Mouse (Mus musculus) CH12.LX (cell line): ENCODE results near the gene Olfr993. TPM values are rescaled to one million over a fixed set of nuclear protein-coding genes. Genes with fewer than 3 reads are reported as not detected.

Source experiments
- DNase-seq: peaks from one replicate; pipeline ENCODE4 v3.0.0-alpha.2; 2013; ENCODE audit errors: extremely low read depth
- H3K27ac ChIP-seq: 2 replicates; pipeline ENCODE4 v1.5.1; 2012; ENCODE audit warnings: low read depth, mild to moderate bottlenecking, control low read depth, moderate library complexity; ENCODE audit not compliant: insufficient read depth
- H3K27me3 ChIP-seq: replicated peaks from 2 replicates; pipeline ENCODE3; 2012; ENCODE audit warnings: inconsistent platforms
- H3K36me3 ChIP-seq, 2 experiments: replicated peaks in 1 of 2; 2 replicates each; pipeline versions ENCODE3 to v1.6.1; 2012; ENCODE audit warnings: inconsistent platforms in 1 of 2, low read length in 1 of 2, mild to moderate bottlenecking in 1 of 2, mixed read lengths in 1 of 2, moderate library complexity in 1 of 2; ENCODE audit not compliant: control insufficient read depth in 1 of 2, insufficient read depth in 1 of 2
- H3K4me1 ChIP-seq, 2 experiments: 2 replicates each; pipeline ENCODE4 v1.6.1; 2012; ENCODE audit warnings: inconsistent platforms in 1 of 2, moderate library complexity in 1 of 2; ENCODE audit not compliant: insufficient read depth in 2 of 2, control insufficient read depth in 1 of 2
- H3K4me2 ChIP-seq: 2 replicates; pipeline ENCODE4 v1.6.1; 2012; ENCODE audit warnings: low read depth, mild to moderate bottlenecking, control low read depth; ENCODE audit not compliant: poor library complexity, insufficient read depth, severe bottlenecking
- H3K4me3 ChIP-seq, 3 experiments: fragments of 150-350 bp in 1 of 3; sonication (generic) in 1 of 3; replicated peaks in 1 of 3; 2 replicates each; pipeline versions ENCODE3 to v1.5.1; 2011 to 2012; ENCODE audit warnings: low read depth in 2 of 3, low read length in 2 of 3, mild to moderate bottlenecking in 2 of 3, moderate library complexity in 2 of 3, control low read depth in 1 of 3, improper control_type of control experiment in 1 of 3, inconsistent platforms in 1 of 3, mixed read lengths in 1 of 3; ENCODE audit not compliant: poor library complexity in 1 of 3
- H3K79me2 ChIP-seq: replicated peaks from 2 replicates; pipeline ENCODE4 v1.6.1; 2012; ENCODE audit warnings: mild to moderate bottlenecking, moderate library complexity; ENCODE audit not compliant: control insufficient read depth, poor library complexity, insufficient read depth, severe bottlenecking; ENCODE audit errors: extremely low read depth
- H3K9ac ChIP-seq: 2 replicates; pipeline ENCODE4 v1.6.1; 2012; ENCODE audit warnings: low read depth, mild to moderate bottlenecking, control low read depth, moderate library complexity; ENCODE audit not compliant: insufficient read depth
- H3K9me3 ChIP-seq: replicated peaks from 2 replicates; pipeline ENCODE3; 2012; ENCODE audit warnings: low read length, inconsistent platforms, mixed read lengths
- CTCF ChIP-seq, 2 experiments: IDR thresholded peaks in 1 of 2; conservative IDR thresholded peaks in 1 of 2; 2 replicates each; pipeline ENCODE4 v1.5.1; 2011 to 2012; ENCODE audit warnings: low read depth in 2 of 2, low read length in 2 of 2, improper control_type of control experiment in 1 of 2, inconsistent platforms in 1 of 2, mild to moderate bottlenecking in 1 of 2, moderate library complexity in 1 of 2
- E2F4 ChIP-seq: IDR thresholded peaks from 2 replicates; pipeline ENCODE4 v1.6.1; 2011; ENCODE audit warnings: low read depth, low read length, improper control_type of control experiment; ENCODE audit not compliant: insufficient replicate concordance
- ELF1 ChIP-seq: IDR thresholded peaks from 2 replicates; pipeline ENCODE4 v1.6.1; 2014; ENCODE audit warnings: low read depth, mild to moderate bottlenecking, inconsistent platforms, low read length, improper control_type of control experiment
- HCFC1 ChIP-seq: IDR thresholded peaks from 2 replicates; pipeline ENCODE4 v1.6.1; 2012; ENCODE audit warnings: low read depth, mild to moderate bottlenecking, inconsistent platforms, low read length, improper control_type of control experiment
- JUN ChIP-seq: IDR thresholded peaks from 2 replicates; pipeline ENCODE4 v1.6.1; 2011; ENCODE audit warnings: low read depth, mild to moderate bottlenecking, low read length, improper control_type of control experiment, moderate library complexity; ENCODE audit not compliant: insufficient read depth
- KAT2A ChIP-seq: IDR thresholded peaks from 2 replicates; pipeline ENCODE4 v1.6.1; 2012; ENCODE audit warnings: low read length, improper control_type of control experiment, inconsistent platforms; ENCODE audit not compliant: insufficient replicate concordance
- MAFK ChIP-seq: IDR thresholded peaks from 2 replicates; pipeline ENCODE4 v1.6.1; 2011; ENCODE audit warnings: low read length, improper control_type of control experiment; ENCODE audit not compliant: insufficient replicate concordance
- MXI1 ChIP-seq: IDR thresholded peaks from 2 replicates; pipeline ENCODE4 v1.6.1; 2011; ENCODE audit warnings: mild to moderate bottlenecking, low read depth, low read length, improper control_type of control experiment
- MYC ChIP-seq: IDR thresholded peaks from 2 replicates; pipeline ENCODE4 v1.6.1; 2011; ENCODE audit warnings: low read depth, mild to moderate bottlenecking, improper control_type of control experiment, low read length
- PAX5 ChIP-seq: IDR thresholded peaks from 2 replicates; pipeline ENCODE4 v1.6.1; 2012; ENCODE audit warnings: low read length, inconsistent platforms, mixed read lengths
- RAD21 ChIP-seq: IDR thresholded peaks from 2 replicates; pipeline ENCODE4 v1.6.1; 2011; ENCODE audit warnings: low read depth, mild to moderate bottlenecking, low read length, improper control_type of control experiment, moderate library complexity
- RCOR1 ChIP-seq: conservative IDR thresholded peaks from 2 replicates; pipeline ENCODE4 v1.6.1; 2012; ENCODE audit warnings: low read depth, mild to moderate bottlenecking, inconsistent platforms, low read length, improper control_type of control experiment
- SIN3A ChIP-seq: IDR thresholded peaks from 2 replicates; pipeline ENCODE4 v1.6.1; 2012; ENCODE audit warnings: low read length, improper control_type of control experiment, inconsistent platforms
- TBP ChIP-seq: conservative IDR thresholded peaks from 2 replicates; pipeline ENCODE4 v1.6.1; 2011; ENCODE audit warnings: low read depth, low read length, improper control_type of control experiment
- UBTF ChIP-seq: IDR thresholded peaks from 2 replicates; pipeline ENCODE4 v1.6.1; 2012; ENCODE audit warnings: low read depth, mild to moderate bottlenecking, inconsistent platforms, low read length, improper control_type of control experiment, moderate library complexity
- USF1 ChIP-seq: IDR thresholded peaks from 2 replicates; pipeline ENCODE4 v1.6.1; 2014; ENCODE audit warnings: low read depth, mild to moderate bottlenecking, inconsistent platforms, low read length, improper control_type of control experiment
- USF2 ChIP-seq: conservative IDR thresholded peaks from 2 replicates; pipeline ENCODE4 v1.6.1; 2011; ENCODE audit warnings: low read depth, low read length, improper control_type of control experiment
- ZMIZ1 ChIP-seq: IDR thresholded peaks from 2 replicates; pipeline ENCODE4 v1.6.1; 2012; ENCODE audit warnings: low read depth, mild to moderate bottlenecking, inconsistent platforms, low read length, improper control_type of control experiment
- ZNF384 ChIP-seq: IDR thresholded peaks from 2 replicates; pipeline ENCODE4 v1.6.1; 2012; ENCODE audit warnings: low read depth, low read length, improper control_type of control experiment, inconsistent platforms
- dilution Hi-C: fragments of 300-500 bp; cut with MboI; formaldehyde crosslinking; loops from 2 replicates; pipeline ENCODE4 v1.14.3; 2020; ENCODE audit warnings: low sequenced_read_pairs; ENCODE audit not compliant: extremely low pct_unique_long_range_greater_than_20kb, extremely low pct_ligation_motif_present
- in situ Hi-C: fragments of 300-500 bp; cut with MboI; formaldehyde crosslinking; loops from 3 replicates; pipeline ENCODE4 v1.14.3; 2019; ENCODE audit warnings: low sequenced_read_pairs, low pct_ligation_motif_present, low pct_unique_long_range_greater_than_20kb, mixed read lengths
- polyA plus RNA-seq: library from polyadenylated mRNA; unstranded; fragments of >175 nt; gene quantifications from 2 replicates; pipeline ENCODE4 v1.2.1, GENCODE M21; 2012; ENCODE audit warnings: low read depth; ENCODE audit not compliant: insufficient read length
- total RNA-seq, 2 experiments: library from RNA; depleted of rRNA; stranded (reverse); fragments of 300-350 nt in 1 of 2; fragments of >200 nt in 1 of 2; gene quantifications; 2 replicates each; pipeline ENCODE4 v1.2.3; 2012 to 2014

Gene Olfr993
- total and polyA plus RNA-seq, 3 experiments = not detected

GRCm38 (mm10) chr2:85442546-85442945 lies 27.9 kb upstream of the Olfr993 start:
- H3K4me3 ChIP-seq = no peak overlapping the region
- in situ Hi-C loops = no loop called here
- H3K9me3 ChIP-seq = no peaks in the 10 kb centered on the region
- no peak overlapping the region for H3K9ac ChIP-seq
- no peaks in the 10 kb centered on the region for H3K79me2 ChIP-seq
- no peaks in the 10 kb centered on the region for H3K36me3 ChIP-seq
- no peak for DNase-seq
- dilution Hi-C loops = no loop called here
- TF ChIP-seq TBP (no peak), MXI1 (no peak), USF1 (no peak), RAD21 (no peak), MAFK (peak; percentile 80), PAX5 (no peak)
- H3K4me1 ChIP-seq = no peaks in the 10 kb centered on the region
- H3K27me3 ChIP-seq = peaks cover 5% of the 10 kb centered on the region
- no peak overlapping the region for H3K27ac ChIP-seq
- no peak overlapping the region for H3K4me2 ChIP-seq

- Histone ChIP-seq H3K27me3 (no peaks in the 10 kb centered on the region), H3K9ac (no peak within 1 kb of the TSS), H3K9me3 (no peaks in the 10 kb centered on the region), H3K36me3 (no peaks in the 10 kb centered on the region), H3K27ac (no peak within 1 kb of the TSS), H3K4me2 (no peak within 1 kb of the TSS), H3K79me2 (no peaks in the 10 kb centered on the region), H3K4me3 (no peak within 1 kb of the TSS), H3K4me1 (no peaks in the 10 kb centered on the region)
- no peak for TF ChIP-seq MXI1
- TF ChIP-seq USF2 = no peak
- TF ChIP-seq KAT2A = no peak
- no peak for TF ChIP-seq E2F4
- TF ChIP-seq MAFK = no peak
- no peak for TF ChIP-seq HCFC1
- no peak for TF ChIP-seq MYC
- no peak for TF ChIP-seq CTCF (conservative IDR thresholded peaks at IDR 0.05 in 1 of 2, IDR thresholded peaks at IDR 0.05 in 1 of 2; ENCODE audit: low read depth in 2 of 2, low read length in 2 of 2)
- TF ChIP-seq RAD21 = no peak
- TF ChIP-seq ZMIZ1 = no peak
- in situ Hi-C loops = no loop called here
- dilution Hi-C loops = no loop called here
- no peak for DNase-seq
These were observed 21.7 kb upstream of the Olfr993 start, which contains the start of gene Olfr994 for GRCm38 (mm10) chr2:85436351-85436750. Olfr994 (minus strand) TSS chr2:85436451.

- Histone ChIP-seq H3K27ac (no peak overlapping the region), H3K79me2 (no peaks in the 10 kb centered on the region), H3K27me3 (peaks cover under 1% of the 10 kb centered on the region), H3K9me3 (no peaks in the 10 kb centered on the region), H3K4me1 (no peaks in the 10 kb centered on the region), H3K4me3 (no peak overlapping the region), H3K9ac (no peak overlapping the region), H3K4me2 (no peak overlapping the region), H3K36me3 (no peaks in the 10 kb centered on the region)
- dilution Hi-C loops (no loop called here), in situ Hi-C loops (no loop called here)
- no peak for DNase-seq
- TF ChIP-seq ZNF384 (no peak), JUN (no peak), USF1 (no peak), SIN3A (no peak), USF2 (no peak), MYC (no peak), ELF1 (no peak), UBTF (no peak), RCOR1 (no peak), RAD21 (no peak)
These were observed 11.2 kb upstream of the Olfr993 start for GRCm38 (mm10) chr2:85425893-85426292.
